Mouse (Mus musculus) heart, postnatal 4 days (tissue): ENCODE results near the gene Pigw. TPM values are rescaled to one million over a fixed set of nuclear protein-coding genes. Genes with fewer than 3 reads are reported as not detected.

Experiments
- DNase-seq: peaks from one replicate; pipeline ENCODE4 v3.0.0; 2021
- total RNA-seq, 2 experiments: library from RNA; stranded (reverse); gene quantifications; 2 replicates each; pipeline ENCODE4 v1.2.3; 2021

Pigw gene
- 1 to 10 TPM; 6.4 to 7.8 TPM for total RNA-seq

GRCm38 (mm10) chr11:84879772-84880464, at the start of gene Pigw, which contains the start of gene Myo19:
Gene Pigw (minus strand): TSS chr11:84880285.
Gene Myo19 (plus strand): TSS chr11:84880148.
- peak; percentile 87 for DNase-seq

GRCm38 (mm10) chr11:84920981-84921380, 40.9 kb upstream of the Pigw start:
- no peak for DNase-seq

- DNase-seq = no peak
Measured at GRCm38 (mm10) chr11:84919951-84920350, 39.9 kb upstream of the Pigw start.

GRCm38 (mm10) chr11:84919276-84919675, 39.2 kb upstream of the Pigw start:
- peak; percentile 20 for DNase-seq

- peak; percentile 91 for DNase-seq
Measured at GRCm38 (mm10) chr11:84918425-84918824, 38.3 kb upstream of the Pigw start.

GRCm38 (mm10) chr11:84916703-84917300, 36.7 kb upstream of the Pigw start:
- no peak for DNase-seq

- DNase-seq = peak; percentile 85
Measured at GRCm38 (mm10) chr11:84916053-84916702, 36.1 kb upstream of the Pigw start, which contains the start of gene Znhit3. Gene Znhit3 (minus strand): TSS chr11:84916366.

GRCm38 (mm10) chr11:84914673-84915072, 34.6 kb upstream of the Pigw start:
- no peak for DNase-seq

- no peak for DNase-seq
Measured at GRCm38 (mm10) chr11:84910411-84910810, 30.3 kb upstream of the Pigw start.

GRCm38 (mm10) chr11:84908480-84908879, 28.4 kb upstream of the Pigw start:
- DNase-seq = no peak

- DNase-seq = no peak
Measured at GRCm38 (mm10) chr11:84907081-84907480, 27.0 kb upstream of the Pigw start.

- no peak for DNase-seq
Measured at GRCm38 (mm10) chr11:84904597-84905144, 24.6 kb upstream of the Pigw start.

GRCm38 (mm10) chr11:84893113-84893512, 13.0 kb upstream of the Pigw start:
- no peak for DNase-seq

GRCm38 (mm10) chr11:84891705-84892104, 11.6 kb upstream of the Pigw start:
- no peak for DNase-seq

- DNase-seq = no peak
Measured at GRCm38 (mm10) chr11:84889492-84889891, 9.4 kb upstream of the Pigw start.

- DNase-seq = no peak
Measured at GRCm38 (mm10) chr11:84888025-84888424, 7.9 kb upstream of the Pigw start.

- no peak for DNase-seq
Measured at GRCm38 (mm10) chr11:84886767-84887511, 6.9 kb upstream of the Pigw start.

- no peak for DNase-seq
Measured at GRCm38 (mm10) chr11:84886236-84886635, 6.2 kb upstream of the Pigw start.

- no peak for DNase-seq
Measured at GRCm38 (mm10) chr11:84885238-84885637, 5.2 kb upstream of the Pigw start.

- DNase-seq = no peak
Measured at GRCm38 (mm10) chr11:84882346-84882745, 2.3 kb upstream of the Pigw start.

- DNase-seq = no peak
Measured at GRCm38 (mm10) chr11:84880971-84881370, 886 bp upstream of the Pigw start.

- peak; percentile 80 for DNase-seq
Measured at GRCm38 (mm10) chr11:84880465-84880961, 428 bp upstream of the Pigw start.
